Mouse (Mus musculus) spleen, postnatal 4 days (tissue): Measurements from ENCODE around the gene Habp2.
"Not testable (repeated sequence)": the region's sequence is repeated elsewhere in the genome, so short reads cannot be mapped to it uniquely, and the experiment has no call there.

Experiments used
- DNase-seq, 2 experiments: peaks; one replicate each; pipeline ENCODE4 v3.0.0; 2022; ENCODE audit warnings: low spot score in 2 of 2

The Habp2 gene

DNA sequence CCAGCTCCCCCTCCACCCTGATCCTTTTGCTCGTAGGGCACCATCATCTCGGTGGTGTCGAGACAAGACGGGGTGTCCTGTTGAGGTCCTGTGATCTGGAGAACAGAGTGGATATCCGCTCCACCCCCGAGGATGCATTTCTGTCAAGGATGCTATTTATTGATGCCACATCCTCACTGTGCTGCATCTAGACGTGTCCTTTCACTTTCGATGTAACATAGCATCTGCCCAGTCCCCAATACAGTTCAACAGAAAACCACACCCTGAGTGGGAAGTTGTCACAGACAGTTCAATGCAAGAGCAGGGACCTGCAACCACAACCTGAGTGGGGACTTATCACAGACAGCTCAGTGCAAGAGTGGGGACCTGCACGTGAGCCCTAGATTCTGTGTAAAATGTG lies 9.7 kb downstream of the Habp2 start:
- DNase-seq, result no peak

DNA sequence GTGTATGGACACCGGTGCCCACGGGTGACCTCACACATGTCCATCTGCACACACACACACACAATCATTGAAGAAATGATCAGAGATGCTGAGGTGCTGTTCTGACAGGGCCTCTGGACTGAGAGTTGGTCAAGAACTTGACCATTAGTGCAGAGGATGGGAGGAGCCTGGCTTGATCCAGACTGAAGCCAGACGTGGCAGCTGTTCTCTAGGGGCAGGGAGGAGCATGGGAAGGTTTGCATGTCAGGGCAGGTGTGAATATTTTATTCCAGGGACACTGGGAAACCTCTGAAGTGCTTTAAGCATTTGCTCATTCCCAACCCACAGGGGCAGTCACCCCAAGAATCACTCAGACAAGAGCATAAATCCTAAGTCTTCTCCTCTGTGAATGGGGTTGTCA lies 10.3 kb downstream of the Habp2 start:
- DNase-seq, result no peak

DNA sequence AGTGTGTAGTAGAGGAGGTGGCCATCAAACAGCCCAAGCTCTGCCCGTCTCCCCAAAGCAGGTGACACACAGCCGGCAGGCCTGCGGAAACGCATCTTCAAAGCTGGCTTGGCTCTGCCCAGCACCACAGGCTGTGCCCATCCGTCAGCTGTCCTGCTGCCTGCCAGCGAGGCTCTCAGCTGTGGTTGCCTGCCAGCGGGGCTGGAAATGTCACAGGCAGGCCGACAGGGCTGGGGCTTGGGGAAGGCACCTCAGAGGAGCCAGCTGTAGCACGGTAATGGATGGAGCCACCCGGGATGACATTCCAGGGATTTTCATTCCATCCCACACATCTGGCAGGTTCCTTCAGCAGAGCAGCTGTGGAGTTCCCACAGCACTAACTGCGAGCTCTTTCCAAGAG lies 13.9 kb downstream of the Habp2 start:
- DNase-seq, result no peak

DNA sequence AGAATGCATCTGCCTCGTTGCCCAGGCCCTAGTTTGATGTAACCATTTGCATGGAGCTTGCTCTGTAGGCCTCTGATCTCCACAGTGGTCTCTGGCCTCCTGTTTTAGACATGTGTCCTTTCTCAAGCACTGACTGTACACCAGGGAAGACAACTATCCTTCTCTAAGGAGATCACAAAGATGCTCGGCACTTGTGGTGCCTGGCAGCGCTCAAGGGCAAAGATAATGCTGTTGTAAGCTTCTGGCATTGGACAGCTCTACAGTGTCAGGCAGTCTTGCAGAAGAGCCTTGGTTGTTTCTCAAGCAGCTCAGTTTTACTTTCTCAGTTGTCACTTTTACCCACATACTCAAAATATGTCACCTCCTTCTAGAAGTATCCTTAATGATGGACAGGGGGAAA lies 29.6 kb downstream of the Habp2 start:
- DNase-seq, result no peak

DNA sequence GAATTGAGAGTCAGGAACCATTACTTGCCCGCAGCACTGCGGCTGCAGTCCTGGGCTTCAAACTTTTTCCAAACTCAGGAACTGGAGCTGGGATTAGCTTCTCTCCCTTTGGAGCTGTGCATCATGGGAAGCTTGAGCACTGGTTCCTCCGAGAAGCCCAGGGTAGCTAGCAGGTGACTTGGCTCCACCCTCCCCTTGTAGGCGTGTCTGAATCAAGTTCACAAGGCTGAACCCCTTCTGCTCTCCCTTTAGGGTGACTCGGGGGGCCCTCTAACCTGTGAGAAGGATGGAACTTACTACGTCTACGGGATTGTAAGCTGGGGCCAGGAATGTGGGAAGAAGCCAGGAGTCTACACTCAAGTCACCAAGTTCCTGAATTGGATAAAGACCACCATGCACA lies 32.3 kb downstream of the Habp2 start:
- DNase-seq, result no peak

DNA sequence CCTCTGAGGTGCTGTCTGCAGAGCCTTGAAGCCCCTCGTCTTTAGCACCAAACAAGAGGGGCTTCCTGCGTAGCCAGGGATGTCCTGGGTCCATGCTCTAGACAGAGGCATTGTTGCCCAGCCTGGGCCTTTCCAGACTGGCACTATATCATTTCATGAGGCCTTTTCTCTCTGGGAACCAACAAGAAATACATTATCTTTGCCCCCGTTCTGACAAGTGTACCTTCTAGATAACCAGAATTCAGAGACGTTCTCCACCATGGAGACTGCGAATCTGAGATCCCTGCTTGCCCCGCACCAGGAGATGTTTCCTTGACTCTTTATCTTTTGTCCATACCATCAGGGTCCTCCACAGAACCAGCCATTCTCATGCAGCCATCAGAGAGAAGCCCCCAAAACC lies 32.7 kb downstream of the Habp2 start:
- DNase-seq, result no peak

DNA sequence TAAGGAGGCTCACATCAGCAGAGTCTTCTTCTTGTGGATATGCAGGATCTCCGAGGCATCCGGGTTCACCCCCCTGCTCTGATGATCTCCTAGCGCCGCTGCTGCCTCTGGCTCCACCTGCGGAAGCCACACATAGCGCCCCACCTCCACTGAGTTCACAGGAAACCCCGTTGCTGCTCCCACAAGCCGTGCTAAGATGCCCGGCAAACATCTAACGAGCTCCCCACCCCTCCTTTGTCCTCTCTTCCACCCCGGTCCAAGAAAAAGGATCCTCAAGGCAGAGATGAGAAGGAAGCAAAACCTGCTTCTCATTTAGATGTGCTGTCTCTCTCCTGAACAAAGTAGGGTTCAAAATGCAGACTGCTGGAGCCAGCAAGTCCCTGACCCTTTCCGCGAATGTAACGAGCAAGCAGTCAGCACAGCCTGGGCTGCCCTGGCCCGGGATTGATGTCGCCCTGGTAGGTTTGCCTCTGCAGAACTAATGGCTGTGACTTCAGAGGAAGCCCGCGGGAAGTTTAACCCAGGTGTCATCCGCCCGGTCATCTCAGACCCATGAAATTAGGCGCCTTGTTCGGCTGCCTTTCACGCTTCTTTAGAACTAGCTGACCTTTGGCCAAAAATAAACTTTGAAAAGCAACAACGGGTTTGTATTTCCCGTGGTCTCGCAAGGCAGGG lies 33.4 kb downstream of the Habp2 start:
- peak in 1 of 2 experiments; percentile 27 for DNase-seq

DNA sequence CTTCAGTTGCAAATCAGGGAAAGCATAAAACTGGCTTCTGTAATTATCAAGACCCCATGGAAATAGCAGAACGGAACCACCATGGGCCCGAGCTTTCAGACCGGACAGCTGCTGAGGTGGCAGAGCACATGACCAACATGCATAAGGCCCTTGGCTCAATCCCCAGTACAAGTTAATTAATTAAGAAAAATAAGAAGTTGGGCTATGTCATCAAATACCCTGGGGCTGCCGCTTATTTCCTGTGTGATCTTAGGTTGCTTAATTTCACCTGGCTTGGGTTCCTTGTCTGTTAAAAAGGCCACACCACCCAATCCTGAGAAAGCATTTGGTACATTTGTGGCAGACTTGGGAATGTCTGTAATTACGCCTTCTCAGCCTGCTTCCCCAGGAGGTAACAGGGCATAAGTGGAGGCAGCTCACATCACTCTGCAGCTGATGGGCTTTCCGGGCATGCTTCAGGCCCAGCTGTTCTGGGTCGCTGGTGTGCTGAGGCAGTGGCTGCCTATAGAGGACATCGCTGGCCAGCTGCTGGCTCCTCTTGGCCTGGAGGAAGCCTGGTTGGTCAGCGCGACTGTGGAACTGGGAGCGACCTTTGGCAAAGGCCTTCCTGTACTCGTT lies 34.5 kb downstream of the Habp2 start:
- DNase-seq, result no peak

DNA sequence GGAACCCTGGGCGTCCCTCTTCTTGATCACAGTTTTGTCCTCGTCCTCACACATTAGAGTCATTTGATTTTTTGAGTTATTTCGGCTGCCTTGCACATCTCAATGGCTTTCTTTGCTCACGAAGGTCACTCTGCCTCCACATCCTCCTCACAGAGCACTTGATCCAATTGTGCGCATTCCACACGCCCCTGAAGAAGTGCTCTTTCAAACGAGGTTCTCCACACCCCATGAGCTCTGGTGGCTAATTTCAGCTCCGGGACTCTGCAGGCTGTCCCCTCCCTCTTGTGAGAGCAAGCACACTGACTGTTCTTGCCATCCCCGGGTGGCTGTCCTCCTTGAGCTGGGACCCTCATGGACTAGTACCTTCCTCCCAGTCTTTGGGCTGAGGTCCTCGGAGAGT lies 38.7 kb downstream of the Habp2 start:
- no peak for DNase-seq

DNA sequence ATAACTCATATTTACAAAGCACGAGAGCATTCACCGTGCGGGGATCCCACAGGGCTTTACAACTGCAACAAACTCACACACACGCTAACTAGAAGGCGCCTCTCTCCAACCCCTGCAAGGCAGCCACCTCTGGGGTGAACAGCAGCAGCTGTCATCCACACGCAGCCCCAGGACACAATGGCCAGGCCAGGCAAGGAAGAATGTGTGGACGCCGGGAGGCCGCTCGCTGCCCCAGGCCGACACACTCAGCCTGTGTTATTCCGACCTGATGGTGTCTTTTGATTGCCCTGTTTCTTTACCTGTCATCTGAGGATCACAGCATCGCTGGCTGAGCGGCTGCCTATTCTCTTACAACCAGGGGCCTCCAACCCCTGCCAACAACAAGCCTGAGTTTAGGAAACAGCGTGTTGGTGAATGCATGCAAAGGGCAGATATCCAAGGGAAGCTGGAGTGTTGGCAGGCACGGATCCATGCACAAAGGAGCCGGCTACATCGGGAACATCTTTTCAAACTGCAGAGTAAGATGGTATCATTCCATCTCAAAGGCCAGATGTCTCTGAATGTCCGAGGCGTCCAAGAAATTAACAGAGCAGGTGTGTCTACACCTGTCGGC lies 39.4 kb downstream of the Habp2 start:
- DNase-seq, result no peak

DNA sequence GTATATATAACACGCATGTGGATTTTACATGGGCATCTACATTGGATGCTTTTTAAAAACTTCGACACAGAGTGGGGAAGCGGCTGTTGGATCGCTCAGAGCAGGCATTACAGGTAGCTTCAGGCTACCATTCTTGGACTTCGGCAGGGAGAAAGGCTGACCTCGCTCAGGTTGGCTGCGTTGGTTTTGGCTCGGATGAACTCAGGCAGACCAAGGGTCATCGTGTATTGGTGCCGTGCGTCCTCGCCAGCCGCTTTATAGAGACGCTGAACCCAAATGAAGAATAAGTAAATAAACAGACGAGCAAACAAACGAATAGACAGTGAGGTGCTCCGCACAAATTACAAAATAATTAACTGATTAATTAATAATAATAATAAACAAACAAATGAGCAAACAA lies 49.4 kb downstream of the Habp2 start:
- DNase-seq, result no peak

DNA sequence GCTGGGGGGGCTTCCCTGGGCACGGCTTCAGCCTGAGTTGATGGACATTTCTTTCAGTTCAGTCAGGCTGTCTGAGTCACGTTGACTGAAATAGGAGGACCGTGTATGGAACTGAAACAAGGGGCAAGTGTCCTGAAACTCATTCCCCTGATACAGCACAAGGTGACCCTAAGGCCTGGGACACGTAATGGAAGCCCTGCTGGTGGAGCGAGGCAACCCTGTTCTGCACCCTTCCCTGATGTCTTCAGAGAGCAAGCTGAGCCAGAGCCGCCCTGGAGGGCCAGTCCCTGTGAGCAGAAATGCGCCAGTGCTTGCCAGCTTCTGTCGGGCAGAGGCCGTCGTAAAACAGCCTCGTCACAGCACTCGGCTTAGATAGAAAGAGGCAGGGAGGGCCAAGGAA lies 49.9 kb downstream of the Habp2 start:
- no peak for DNase-seq

DNA sequence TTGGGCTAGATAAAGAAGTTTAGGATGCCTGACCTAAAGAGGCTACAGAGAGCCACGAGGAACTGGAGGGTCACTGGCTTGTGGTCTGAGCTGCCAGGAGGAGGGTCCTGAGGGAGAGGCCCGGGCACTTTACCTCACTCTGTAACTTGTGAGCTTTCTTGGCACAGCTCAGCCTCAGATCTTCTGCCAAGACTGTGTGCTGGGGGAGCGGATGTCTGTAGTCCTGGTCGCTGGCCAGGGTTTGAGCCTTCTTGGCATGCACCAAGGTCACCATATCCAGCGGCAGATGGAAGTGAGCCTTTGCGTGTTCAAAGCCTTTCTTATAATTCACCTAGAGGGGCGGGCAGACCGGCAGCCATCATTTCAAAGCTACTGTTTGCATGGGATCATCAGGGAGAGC lies 55.1 kb downstream of the Habp2 start:
- no peak for DNase-seq

DNA sequence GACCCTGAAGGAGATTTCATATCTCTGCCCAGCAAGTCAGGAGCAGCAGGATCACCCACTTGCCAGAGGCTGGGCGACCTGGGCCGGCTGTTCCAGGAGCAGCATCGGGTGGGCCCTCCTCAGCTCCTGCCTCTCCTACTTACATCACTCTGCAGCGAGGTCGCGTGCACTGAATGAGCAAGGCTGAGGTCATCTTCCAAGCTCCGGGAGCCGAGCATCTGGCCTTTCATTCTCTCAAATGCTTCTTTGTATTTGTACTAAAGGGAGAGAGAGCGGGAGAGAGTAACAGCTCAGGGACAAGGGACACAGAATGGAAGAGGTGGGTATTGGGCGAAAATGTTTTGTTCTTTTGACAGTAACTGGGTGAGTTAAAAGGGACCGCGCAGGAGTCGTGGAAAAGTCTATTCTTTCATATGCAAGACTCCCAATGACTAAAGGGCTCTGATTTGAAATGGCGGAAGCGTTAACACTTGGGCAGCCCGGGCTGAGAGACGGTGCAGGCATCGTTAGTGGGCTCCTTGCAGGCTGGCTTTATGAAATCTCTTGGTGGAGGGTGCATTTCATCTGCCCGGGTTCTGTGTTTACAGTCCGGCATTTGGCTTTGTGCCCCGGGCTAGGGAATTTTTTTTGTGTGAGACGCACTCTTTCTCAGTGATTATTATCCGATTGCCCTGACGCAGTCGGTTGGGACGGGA lies 57.1 kb downstream of the Habp2 start:
- DNase-seq, result no peak

DNA sequence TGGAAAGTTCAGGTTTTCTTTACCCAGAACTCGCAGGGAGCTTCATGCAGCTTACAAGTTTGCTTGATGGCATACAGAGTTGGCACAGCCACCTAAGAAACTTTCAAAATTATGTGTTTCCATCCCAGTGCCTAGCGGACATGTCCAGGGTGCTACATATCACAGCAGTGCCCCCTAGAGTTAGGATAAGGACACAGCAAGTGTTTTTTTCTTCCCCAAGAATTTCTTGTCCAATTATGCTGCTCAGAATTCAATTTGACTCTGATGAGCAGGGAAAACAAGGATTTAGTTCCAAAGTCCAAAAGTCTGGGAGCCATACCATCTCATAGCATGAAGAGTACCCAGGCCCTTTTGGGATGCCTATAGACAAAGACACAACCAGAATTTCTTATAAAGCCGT lies 59.1 kb downstream of the Habp2 start:
- no peak for DNase-seq

DNA sequence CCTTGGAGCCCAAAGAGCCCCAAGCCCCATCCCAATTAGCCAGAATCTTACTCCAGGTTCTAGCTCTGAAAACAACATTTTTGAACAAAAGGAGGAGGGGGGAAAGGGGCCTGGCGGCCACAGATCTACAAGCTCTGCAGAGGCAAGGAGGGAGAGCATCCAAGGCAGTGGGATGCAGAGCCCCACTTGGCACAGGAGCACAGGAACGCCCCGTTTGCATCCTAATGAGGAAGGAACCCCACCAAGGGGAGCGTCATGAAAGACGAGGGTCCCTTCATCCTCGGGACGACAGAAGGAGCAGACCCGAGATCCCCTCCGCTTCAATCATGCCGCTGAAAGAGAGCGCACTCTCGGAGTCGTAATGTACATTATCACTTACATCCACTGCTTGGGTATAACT lies 59.8 kb downstream of the Habp2 start:
- DNase-seq, result no peak

DNA sequence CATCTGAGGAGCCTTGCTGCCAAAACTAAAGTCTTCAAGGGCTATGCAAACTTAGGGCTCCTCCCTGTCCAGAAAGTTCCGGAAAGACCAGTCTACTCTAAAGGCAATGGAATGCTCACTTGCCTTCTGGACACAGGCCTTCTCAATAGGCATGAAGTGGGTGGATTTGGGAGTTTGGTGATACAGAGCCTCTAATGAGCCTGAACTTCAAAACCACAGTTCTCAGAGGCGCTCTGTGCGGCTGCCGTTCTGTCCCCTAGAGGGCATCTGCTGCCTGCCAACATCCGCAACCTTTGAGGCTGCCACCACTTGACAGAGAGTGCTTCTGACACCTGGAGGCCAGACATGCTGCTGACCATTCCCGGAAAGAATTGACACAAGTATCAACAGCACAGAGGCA lies 62.4 kb downstream of the Habp2 start:
- DNase-seq, result no peak

DNA sequence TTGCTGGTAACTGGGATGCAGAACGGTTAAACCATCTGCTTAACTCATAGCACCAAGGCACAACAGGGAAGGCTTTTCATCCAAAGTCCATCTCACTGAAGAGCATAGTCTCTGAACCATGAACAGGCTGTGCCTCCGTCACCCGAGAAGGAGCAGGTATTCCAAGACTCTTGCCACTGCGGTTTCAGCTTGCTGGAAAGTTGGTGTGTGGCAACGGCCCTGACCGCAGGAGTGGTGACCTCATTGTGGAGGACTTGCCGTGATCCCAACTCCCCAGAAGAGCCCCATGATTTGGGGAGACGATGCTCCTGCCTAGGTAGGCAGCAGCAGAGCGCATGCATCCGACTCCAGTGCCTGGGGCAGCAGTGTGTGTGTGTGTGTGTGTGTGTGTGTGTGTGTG lies 66.8 kb downstream of the Habp2 start:
- DNase-seq, result no peak

DNA sequence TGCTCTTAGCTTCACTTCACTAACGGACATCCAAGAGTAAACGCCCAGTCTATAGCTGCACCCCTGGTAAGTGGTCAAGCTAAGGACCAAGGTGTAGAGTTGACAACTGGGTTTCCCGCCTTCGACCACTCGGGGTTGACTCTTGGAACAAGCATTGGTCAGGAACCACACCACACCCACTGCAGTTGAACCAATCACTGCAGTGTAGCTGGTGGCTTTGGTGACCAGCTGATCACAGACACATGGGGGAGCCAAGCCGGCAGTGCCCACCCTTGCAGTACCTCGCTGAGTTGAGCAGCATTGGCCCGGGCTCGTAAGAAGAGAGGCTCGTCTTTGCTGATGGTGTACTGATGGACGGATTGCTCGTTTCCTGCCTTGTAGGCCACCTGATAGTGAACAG lies 68.3 kb downstream of the Habp2 start:
- DNase-seq, result peak in 1 of 2 experiments; percentile 51

DNA sequence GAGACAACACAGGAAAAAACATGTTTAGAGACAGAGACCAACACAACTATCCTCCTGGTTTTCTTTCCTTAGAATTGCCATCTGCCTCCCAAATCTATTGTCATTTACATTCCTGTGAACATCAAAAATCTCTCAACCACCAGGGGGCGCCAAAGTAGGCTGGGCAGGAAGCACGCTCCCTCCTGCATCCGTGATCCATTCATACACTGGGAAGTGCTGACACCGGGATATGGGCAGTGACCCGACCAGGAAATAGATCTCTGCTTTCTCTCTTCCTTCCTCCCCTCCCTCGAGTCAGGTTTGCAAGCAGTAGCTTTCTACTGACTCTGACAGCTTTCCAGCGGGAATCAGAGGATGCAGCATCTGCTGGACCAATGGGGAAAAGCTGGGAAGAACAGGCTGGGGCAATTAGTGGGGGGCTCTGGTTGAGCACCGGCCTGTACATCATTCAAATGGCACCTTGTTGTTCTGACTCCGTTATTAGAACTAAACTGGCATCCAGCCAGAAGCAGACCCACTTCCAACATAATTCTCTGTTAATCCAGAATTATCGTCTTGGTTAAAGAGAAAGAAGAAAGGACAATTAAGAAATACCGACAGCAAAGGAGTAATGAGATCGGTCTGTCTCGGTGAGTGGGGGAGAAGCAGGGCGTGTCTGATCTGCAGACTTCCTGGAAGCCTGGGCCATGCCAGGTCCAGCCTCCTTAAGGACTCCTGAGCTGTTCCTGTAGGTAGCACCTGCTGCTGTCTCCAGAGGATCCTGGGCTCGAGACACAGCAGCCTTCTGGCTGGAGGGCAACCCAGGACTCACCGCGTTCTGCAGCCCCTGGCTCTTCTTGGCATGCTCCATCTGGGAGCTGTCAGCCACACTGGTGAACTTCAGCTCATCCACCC lies 69.8 kb downstream of the Habp2 start:
- DNase-seq, result peak; percentile 68 to 93

DNA sequence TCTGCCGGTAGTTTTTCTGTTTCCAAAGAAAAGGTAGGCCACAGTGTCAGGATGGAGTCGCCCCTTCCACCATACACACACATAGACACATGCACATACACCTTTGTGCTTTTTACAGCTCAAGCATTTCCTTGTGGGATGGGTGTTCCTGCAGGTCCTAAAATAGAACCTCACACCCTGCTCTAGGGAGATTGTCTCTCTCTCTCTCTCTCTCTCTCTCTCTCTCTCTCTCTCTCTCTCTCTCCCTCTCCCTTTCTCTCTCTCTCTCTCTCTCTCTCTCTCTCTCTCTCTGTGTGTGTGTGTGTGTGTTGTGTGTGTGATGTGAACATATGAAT lies 70.4 kb downstream of the Habp2 start:
- DNase-seq, result not testable (repeated sequence)

DNA sequence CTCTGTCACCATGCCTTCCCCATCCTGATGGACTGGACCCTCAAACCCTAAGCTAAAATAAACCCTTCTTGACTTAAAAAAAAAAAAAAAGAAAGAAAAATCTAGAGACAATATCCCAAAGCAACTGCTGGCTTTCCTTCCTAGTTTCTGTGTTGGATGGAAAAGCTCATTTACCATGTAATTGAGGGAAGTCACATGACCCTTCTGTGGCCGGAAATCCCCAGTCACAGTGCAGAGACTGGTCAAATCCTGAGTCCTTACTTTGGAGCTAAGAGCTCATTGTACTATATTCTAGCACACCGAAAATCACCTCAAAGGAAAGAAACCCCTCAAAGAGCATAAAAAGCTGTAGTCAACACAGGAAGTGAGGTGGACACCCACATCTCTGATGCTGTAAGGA lies 72.0 kb downstream of the Habp2 start:
- DNase-seq, result no peak
